Mouse (Mus musculus): ENCODE measurements at regions not wholly inside any gene's neighbourhood (a gene's known extent, or its start where the extent isn't known, plus 50 kb on each side); places are given as distances from the start of the nearest gene placed in this dataset.

- TF ChIP-seq POLR2A (IDR thresholded peaks at IDR 0.05; ENCODE audit: insufficient read length, low read depth) (no peak), MYOD1 (IDR thresholded peaks at IDR 0.05; ENCODE audit: control insufficient read depth in 1 of 3, insufficient read length in 2 of 3, low read depth in 2 of 3) (no peak), TCF12 (IDR thresholded peaks at IDR 0.05; ENCODE audit: insufficient read depth, poor library complexity, severe bottlenecking) (no peak), E2F4 (IDR thresholded peaks at IDR 0.05; ENCODE audit: insufficient read depth) (no peak), POLR2AphosphoS2 (IDR thresholded peaks at IDR 0.05; ENCODE audit: insufficient read length, low read depth) (no peak)
These were observed 427.5 kb downstream of the 9330182O14Rik start for GRCm38 (mm10) chr15:40561661-40562060.
